Mouse (Mus musculus): ENCODE measurements around the gene Pnrc2. TPM values are rescaled to one million over a fixed set of nuclear protein-coding genes. Genes with fewer than 3 reads are reported as not detected.

Gene Pnrc2
- total RNA-seq, 2 experiments from 2014 or later, result 57.7 to 67.0 TPM

DNA sequence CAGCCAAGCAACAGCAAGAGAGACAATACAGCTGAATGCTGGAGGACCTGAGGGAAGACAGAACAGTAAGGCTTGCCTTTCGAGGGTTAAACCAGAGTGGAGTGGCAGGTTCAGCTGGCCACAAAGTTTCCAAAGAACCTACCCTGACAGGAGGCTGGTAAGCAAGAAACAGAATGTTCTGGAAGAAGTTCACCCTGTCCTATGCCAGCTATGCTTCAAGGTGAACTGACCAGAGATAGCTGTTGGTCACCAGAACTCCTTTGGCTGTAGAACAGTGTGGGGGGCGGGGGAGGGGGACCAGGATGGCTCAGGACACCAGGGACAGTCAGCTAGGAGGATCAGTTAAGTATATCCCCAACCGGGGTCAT lies 34.7 kb downstream of the Pnrc2 start:
- intact Hi-C loops (cut with DNase I), result loop anchor here (5.0 kb wide), 1 partner anchor 37 kb away; no protein-coding TSS in a partner anchor
- no peak for DNase-seq (ENCODE audit: low spot score)

DNA sequence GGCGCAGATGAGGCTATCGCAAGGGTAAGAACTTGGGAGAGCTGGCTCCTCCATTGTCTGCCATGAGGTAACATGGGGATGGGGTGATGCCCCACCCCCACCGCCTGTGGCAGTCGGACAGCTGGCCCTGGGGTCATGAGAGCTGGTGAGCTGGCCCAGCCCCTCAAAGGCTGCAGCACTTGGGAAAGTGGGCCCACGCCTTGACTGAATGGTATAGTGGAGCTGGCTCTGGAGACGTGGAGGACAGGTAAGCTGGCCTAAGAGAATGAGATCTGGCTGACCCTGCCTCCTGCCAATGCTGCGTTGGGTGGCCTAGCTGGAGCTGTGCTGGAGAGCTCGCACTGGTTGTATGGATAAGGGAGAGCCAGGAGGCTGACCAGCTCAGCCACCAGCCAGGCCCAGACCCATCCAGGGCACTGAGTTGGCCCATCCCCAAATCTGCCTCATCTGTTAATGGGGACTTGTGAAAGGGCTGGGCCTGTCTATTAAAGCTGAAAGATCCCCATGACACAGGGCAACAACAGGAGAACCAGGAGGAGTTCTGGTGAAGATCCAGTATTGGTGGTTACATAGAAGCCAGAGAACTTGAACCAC lies 39.4 kb downstream of the Pnrc2 start:
- intact Hi-C loops (cut with DNase I), result no loop called here
- no peak for DNase-seq (ENCODE audit: low spot score)

GRCm38 (mm10) chr4:135833301-135834123 lies 40.1 kb downstream of the Pnrc2 start:
- DNase-seq (ENCODE audit: low spot score), result no peak
- intact Hi-C loops (cut with DNase I), result no loop called here

DNA sequence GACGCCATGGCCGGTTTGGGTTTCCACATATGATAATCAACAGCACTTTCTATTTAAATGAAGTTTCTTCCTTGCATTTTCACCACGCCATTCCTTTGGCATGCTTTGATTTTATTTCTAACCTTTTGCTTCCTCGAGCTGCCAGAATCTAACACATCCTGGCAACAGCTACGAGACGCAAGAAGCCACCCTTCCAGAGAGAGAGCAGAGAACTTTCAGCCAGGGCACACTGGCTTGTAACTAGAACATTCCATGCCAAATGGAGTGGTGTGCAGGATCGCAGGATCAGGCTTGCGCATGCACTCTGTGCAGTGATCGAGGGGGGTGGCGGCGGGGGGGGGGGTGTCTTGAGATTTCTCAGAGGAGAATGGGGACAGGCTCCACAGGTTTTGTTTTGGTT lies 41.6 kb downstream of the Pnrc2 start:
- intact Hi-C loops (cut with DNase I), result no loop called here
- no peak for DNase-seq (ENCODE audit: low spot score)

- DNase-seq (ENCODE audit: low spot score), result peak; percentile 77
- intact Hi-C loops (cut with DNase I), result no loop called here
Measured at GRCm38 (mm10) chr4:135828491-135828890, 45.2 kb downstream of the Pnrc2 start.

GRCm38 (mm10) chr4:135824254-135824653 lies 49.4 kb downstream of the Pnrc2 start:
- DNase-seq (ENCODE audit: low spot score), result no peak
- intact Hi-C loops (cut with DNase I), result loop anchor here (5.0 kb wide), 1 partner anchor 53 kb away; no protein-coding TSS in a partner anchor

DNA sequence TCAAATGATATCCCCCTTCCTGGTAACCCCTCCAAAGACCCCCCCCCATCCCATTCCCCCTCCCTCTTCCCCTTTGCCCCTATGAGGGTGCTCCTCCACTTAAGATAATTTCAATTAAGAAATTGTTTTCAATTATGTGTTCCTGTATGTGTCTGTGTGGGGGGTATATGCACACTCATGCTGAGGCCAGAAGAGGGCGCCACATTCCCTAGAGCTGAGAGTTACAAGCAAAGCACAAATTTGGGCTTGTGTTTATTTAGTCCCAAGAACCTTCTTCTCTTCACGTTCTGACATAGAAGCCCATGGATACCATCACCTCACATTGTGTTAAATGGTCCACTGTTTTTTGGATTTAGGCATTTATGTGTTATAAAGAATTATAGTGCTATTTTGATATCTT lies 50.4 kb downstream of the Pnrc2 start:
- DNase-seq (ENCODE audit: low spot score), result no peak
- intact Hi-C loops (cut with DNase I), result loop anchor here (5.0 kb wide), 1 partner anchor 54 kb away; no protein-coding TSS in a partner anchor

- no peak for DNase-seq (ENCODE audit: low spot score)
- intact Hi-C loops (cut with DNase I), result loop anchor here (5.0 kb wide), 1 partner anchor 56 kb away; no protein-coding TSS in a partner anchor
Measured at GRCm38 (mm10) chr4:135821772-135822171, 51.9 kb downstream of the Pnrc2 start.

Other genes starting within 250 kb of the Pnrc2 start
- 1 to 10 TPM; 2.8 TPM for gene Ifnlr1, start 187.6 kb downstream of the Pnrc2 start, total RNA-seq (2021)
- gene Il22ra1, start 145.7 kb downstream of the Pnrc2 start, total RNA-seq (2021), result under 1 TPM; 0.13 to 0.28 TPM
- gene Myom3, start 114.1 kb downstream of the Pnrc2 start, total RNA-seq (2021), result under 1 TPM; 0.64 to 0.88 TPM
- 10 to 100 TPM; 41.7 to 47.7 TPM for gene Srsf10, start 18.1 kb downstream of the Pnrc2 start, total RNA-seq (2021)
- gene Cnr2, start 21.5 kb upstream of the Pnrc2 start, total RNA-seq (2021), result under 1 TPM; 0.34 to 0.36 TPM
- 10 to 100 TPM; 27.4 to 29.0 TPM for gene Fuca1, start 46.9 kb upstream of the Pnrc2 start, total RNA-seq (2021)
- 10 to 100 TPM; 71.5 to 74.8 TPM for gene Hmgcl, start 72.6 kb upstream of the Pnrc2 start, total RNA-seq (2021)
- gene Gale, start 89.9 kb upstream of the Pnrc2 start, total RNA-seq (2021), result 1 to 10 TPM; 1.8 to 2.5 TPM
- gene Lypla2, start 98.8 kb upstream of the Pnrc2 start, total RNA-seq (2021), result 10 to 100 TPM; 34.6 to 37.6 TPM
- gene Pithd1, start 113.4 kb upstream of the Pnrc2 start, total RNA-seq (2021), result 10 to 100 TPM; 16.0 to 18.0 TPM
- gene Eloa, start 147.9 kb upstream of the Pnrc2 start, total RNA-seq (2021), result 10 to 100 TPM; 32.8 to 34.4 TPM
- gene Rpl11, start 179.6 kb upstream of the Pnrc2 start, total RNA-seq (2021), result 100 to 1,000 TPM; 230 to 252 TPM

All from heart, postnatal 25 days (tissue).